Mouse (Mus musculus): Measurements from ENCODE around the gene Fbxw5. TPM values are rescaled to one million over a fixed set of nuclear protein-coding genes. Genes with fewer than 3 reads are reported as not detected.
A peak's percentile ranks its signal among the peaks of the same experiment; 100 is the strongest.
"Not testable (repeated sequence)": the region's sequence is repeated elsewhere in the genome, so short reads cannot be mapped to it uniquely, and the experiment has no call there.

Gene Fbxw5
- polyA plus RNA-seq, 1 experiment from 2014 or later = 105 TPM

GRCm38 (mm10) chr2:25545996-25546810 is 45.7 kb downstream of the Fbxw5 start:
- Histone ChIP-seq H3K4me2 (replicated peaks; ENCODE audit: low read depth, low read length) (peak overlapping the region; percentile 77), H3K9me3 (ENCODE audit: low read length) (no peaks in the 10 kb centered on the region), H3K27ac (ENCODE audit: low read length) (peak overlapping the region; percentile 71), H3K9ac (replicated peaks; ENCODE audit: low read length) (peak overlapping the region; percentile 88), H3K4me1 (ENCODE audit: insufficient read depth, low read length) (peaks cover 24% of the 10 kb centered on the region), H3K4me3 (ENCODE audit: low read length) (peak overlapping the region; percentile 88), H3K36me3 (ENCODE audit: insufficient read depth, low read length) (no peaks in the 10 kb centered on the region), H3K27me3 (ENCODE audit: insufficient read depth, low read length) (no peaks in the 10 kb centered on the region)
- WGBS = 7% methylated on average over 43 of the region's 43 CpGs
- peak; percentile 79 for ATAC-seq (ENCODE audit: low FRiP score, low TSS enrichment)

- H3K27ac ChIP-seq (ENCODE audit: low read length) = peak within 1 kb of the TSS; percentile 71
- WGBS = 3% methylated on average over 48 of the region's 48 CpGs
- peak within 1 kb of the TSS; percentile 77 for H3K4me2 ChIP-seq (replicated peaks; ENCODE audit: low read depth, low read length)
- peak within 1 kb of the TSS; percentile 88 for H3K4me3 ChIP-seq (ENCODE audit: low read length)
- H3K4me1 ChIP-seq (ENCODE audit: insufficient read depth, low read length) = peaks cover 20% of the 10 kb centered on the region
- H3K36me3 ChIP-seq (ENCODE audit: insufficient read depth, low read length) = no peaks in the 10 kb centered on the region
- H3K9ac ChIP-seq (replicated peaks; ENCODE audit: low read length) = peak within 1 kb of the TSS; percentile 88
- ATAC-seq (ENCODE audit: low FRiP score, low TSS enrichment) = peak; percentile 99
- no peaks in the 10 kb centered on the region for H3K9me3 ChIP-seq (ENCODE audit: low read length)
- no peaks in the 10 kb centered on the region for H3K27me3 ChIP-seq (ENCODE audit: insufficient read depth, low read length)
Observed at GRCm38 (mm10) chr2:25546811-25547491, 46.4 kb downstream of the Fbxw5 start, which contains the start of gene Traf2. Gene Traf2, minus strand, starts transcription at chr2:25546940.

- no peak overlapping the region for H3K4me2 ChIP-seq (replicated peaks; ENCODE audit: low read depth, low read length)
- no peaks in the 10 kb centered on the region for H3K9me3 ChIP-seq (ENCODE audit: low read length)
- H3K4me1 ChIP-seq (ENCODE audit: insufficient read depth, low read length) = peaks cover 12% of the 10 kb centered on the region
- 73% methylated on average over 9 of the region's 9 CpGs for WGBS
- H3K9ac ChIP-seq (replicated peaks; ENCODE audit: low read length) = no peak overlapping the region
- no peaks in the 10 kb centered on the region for H3K36me3 ChIP-seq (ENCODE audit: insufficient read depth, low read length)
- no peak overlapping the region for H3K27ac ChIP-seq (ENCODE audit: low read length)
- H3K4me3 ChIP-seq (ENCODE audit: low read length) = no peak overlapping the region
- ATAC-seq (ENCODE audit: low FRiP score, low TSS enrichment) = no peak
- H3K27me3 ChIP-seq (ENCODE audit: insufficient read depth, low read length) = no peaks in the 10 kb centered on the region
Observed at GRCm38 (mm10) chr2:25549021-25549991, 48.8 kb downstream of the Fbxw5 start.

- Histone ChIP-seq H3K27me3 (ENCODE audit: insufficient read depth, low read length) (no peaks in the 10 kb centered on the region), H3K36me3 (ENCODE audit: insufficient read depth, low read length) (no peaks in the 10 kb centered on the region), H3K4me1 (ENCODE audit: insufficient read depth, low read length) (peaks cover 1% of the 10 kb centered on the region), H3K4me3 (ENCODE audit: low read length) (no peak overlapping the region), H3K27ac (ENCODE audit: low read length) (no peak overlapping the region), H3K9me3 (ENCODE audit: low read length) (no peaks in the 10 kb centered on the region), H3K9ac (replicated peaks; ENCODE audit: low read length) (no peak overlapping the region), H3K4me2 (replicated peaks; ENCODE audit: low read depth, low read length) (no peak overlapping the region)
- no peak for ATAC-seq (ENCODE audit: low FRiP score, low TSS enrichment)
- WGBS = 31% methylated on average over 5 of the region's 5 CpGs
Observed at GRCm38 (mm10) chr2:25551186-25551585, 50.6 kb downstream of the Fbxw5 start.

GRCm38 (mm10) chr2:25553171-25553786 is 52.7 kb downstream of the Fbxw5 start:
- H3K4me1 ChIP-seq (ENCODE audit: insufficient read depth, low read length); H3K27me3 ChIP-seq (ENCODE audit: insufficient read depth, low read length); ATAC-seq (ENCODE audit: low FRiP score, low TSS enrichment); H3K9me3 ChIP-seq (ENCODE audit: low read length); H3K4me3 ChIP-seq (ENCODE audit: low read length); H3K36me3 ChIP-seq (ENCODE audit: insufficient read depth, low read length); H3K4me2 ChIP-seq (replicated peaks; ENCODE audit: low read depth, low read length); H3K27ac ChIP-seq (ENCODE audit: low read length); H3K9ac ChIP-seq (replicated peaks; ENCODE audit: low read length): not testable (repeated sequence)
- WGBS = 94% methylated on average over 4 of the region's 4 CpGs

Other genes with a start within 250 kb of the Fbxw5 start
- 24.8 and 25.6 TPM in 2 replicates for gene Tmem203, start 245.3 kb upstream of the Fbxw5 start, polyA plus RNA-seq (2015; fragmentation: Nextera tagmentation; extraction: Ambion mirVana)
- 12.0 and 12.1 TPM in 2 replicates for gene Tprn, start 238.1 kb upstream of the Fbxw5 start, polyA plus RNA-seq (2015; fragmentation: Nextera tagmentation; extraction: Ambion mirVana)
- 209 and 211 TPM in 2 replicates for gene Ssna1, start 228.3 kb upstream of the Fbxw5 start, polyA plus RNA-seq (2015; fragmentation: Nextera tagmentation; extraction: Ambion mirVana)
- 146 and 152 TPM in 2 replicates for gene Anapc2, start 228.3 kb upstream of the Fbxw5 start, polyA plus RNA-seq (2015; fragmentation: Nextera tagmentation; extraction: Ambion mirVana)
- gene Tmem210, start 212.6 kb upstream of the Fbxw5 start, polyA plus RNA-seq (2015; fragmentation: Nextera tagmentation; extraction: Ambion mirVana) = not detected in 2 replicates
- not detected in 2 replicates for gene Lrrc26, start 210.8 kb upstream of the Fbxw5 start, polyA plus RNA-seq (2015; fragmentation: Nextera tagmentation; extraction: Ambion mirVana)
- 0.22 and 0.60 TPM in 2 replicates for gene Grin1, start 181.6 kb upstream of the Fbxw5 start, polyA plus RNA-seq (2015; fragmentation: Nextera tagmentation; extraction: Ambion mirVana)
- gene Man1b1, start 168.4 kb upstream of the Fbxw5 start, polyA plus RNA-seq (2015; fragmentation: Nextera tagmentation; extraction: Ambion mirVana) = 53.7 and 57.5 TPM in 2 replicates
- gene Dpp7, start 144.4 kb upstream of the Fbxw5 start, polyA plus RNA-seq (2015; fragmentation: Nextera tagmentation; extraction: Ambion mirVana) = 32.8 and 33.2 TPM in 2 replicates
- gene Uap1l1, start 135.1 kb upstream of the Fbxw5 start, polyA plus RNA-seq (2015; fragmentation: Nextera tagmentation; extraction: Ambion mirVana) = 38.9 and 49.2 TPM in 2 replicates
- 39.3 and 41.2 TPM in 2 replicates for gene Sapcd2, start 128.4 kb upstream of the Fbxw5 start, polyA plus RNA-seq (2015; fragmentation: Nextera tagmentation; extraction: Ambion mirVana)
- gene Entpd2, start 104.9 kb upstream of the Fbxw5 start, polyA plus RNA-seq (2015; fragmentation: Nextera tagmentation; extraction: Ambion mirVana) = 5.5 and 6.4 TPM in 2 replicates
- 52.4 and 58.3 TPM in 2 replicates for gene Npdc1, start 101.4 kb upstream of the Fbxw5 start, polyA plus RNA-seq (2015; fragmentation: Nextera tagmentation; extraction: Ambion mirVana)
- not detected in 2 replicates for gene Fut7, start 77.5 kb upstream of the Fbxw5 start, polyA plus RNA-seq (2015; fragmentation: Nextera tagmentation; extraction: Ambion mirVana)
- gene Abca2, start 72.0 kb upstream of the Fbxw5 start, polyA plus RNA-seq (2015; fragmentation: Nextera tagmentation; extraction: Ambion mirVana) = 12.7 and 14.3 TPM in 2 replicates
- gene Clic3, start 43.9 kb upstream of the Fbxw5 start, polyA plus RNA-seq (2015; fragmentation: Nextera tagmentation; extraction: Ambion mirVana) = 3.9 and 8.5 TPM in 2 replicates
- 33.8 and 35.9 TPM in 2 replicates for gene Paxx, start 39.7 kb upstream of the Fbxw5 start, polyA plus RNA-seq (2015; fragmentation: Nextera tagmentation; extraction: Ambion mirVana)
- gene Ptgds, start 30.7 kb upstream of the Fbxw5 start, polyA plus RNA-seq (2015; fragmentation: Nextera tagmentation; extraction: Ambion mirVana) = 1.8 and 4.7 TPM in 2 replicates
- gene Lcn12, start 6.8 kb upstream of the Fbxw5 start, polyA plus RNA-seq (2015; fragmentation: Nextera tagmentation; extraction: Ambion mirVana) = not detected in 2 replicates
- gene C8g, start 969 bp downstream of the Fbxw5 start, polyA plus RNA-seq (2015; fragmentation: Nextera tagmentation; extraction: Ambion mirVana) = 9.5 and 9.6 TPM in 2 replicates
- gene Traf2, start 46.2 kb downstream of the Fbxw5 start, polyA plus RNA-seq (2015; fragmentation: Nextera tagmentation; extraction: Ambion mirVana) = 40.6 and 43.6 TPM in 2 replicates
- 372 and 373 TPM in 2 replicates for gene Edf1, start 57.1 kb downstream of the Fbxw5 start, polyA plus RNA-seq (2015; fragmentation: Nextera tagmentation; extraction: Ambion mirVana)
- 12.2 and 14.7 TPM in 2 replicates for gene Mamdc4, start 74.1 kb downstream of the Fbxw5 start, polyA plus RNA-seq (2015; fragmentation: Nextera tagmentation; extraction: Ambion mirVana)
- gene Phpt1, start 74.5 kb downstream of the Fbxw5 start, polyA plus RNA-seq (2015; fragmentation: Nextera tagmentation; extraction: Ambion mirVana) = 193 and 206 TPM in 2 replicates
- 0.18 and 0.22 TPM in 2 replicates for gene Ajm1, start 81.0 kb downstream of the Fbxw5 start, polyA plus RNA-seq (2015; fragmentation: Nextera tagmentation; extraction: Ambion mirVana)
- gene Rabl6, start 107.8 kb downstream of the Fbxw5 start, polyA plus RNA-seq (2015; fragmentation: Nextera tagmentation; extraction: Ambion mirVana) = 69.8 and 73.9 TPM in 2 replicates
- 0.27 and 0.33 TPM in 2 replicates for gene Ccdc183, start 116.9 kb downstream of the Fbxw5 start, polyA plus RNA-seq (2015; fragmentation: Nextera tagmentation; extraction: Ambion mirVana)
- 36.1 and 37.6 TPM in 2 replicates for gene Tmem141, start 121.3 kb downstream of the Fbxw5 start, polyA plus RNA-seq (2015; fragmentation: Nextera tagmentation; extraction: Ambion mirVana)
- 2.6 and 3.2 TPM in 2 replicates for gene Fcna, start 127.3 kb downstream of the Fbxw5 start, polyA plus RNA-seq (2015; fragmentation: Nextera tagmentation; extraction: Ambion mirVana)
- gene Lcn8, start 152.4 kb downstream of the Fbxw5 start, polyA plus RNA-seq (2015; fragmentation: Nextera tagmentation; extraction: Ambion mirVana) = not detected in 2 replicates
- gene Lcn5, start 157.2 kb downstream of the Fbxw5 start, polyA plus RNA-seq (2015; fragmentation: Nextera tagmentation; extraction: Ambion mirVana) = not detected in 2 replicates
- gene Lcn6, start 176.0 kb downstream of the Fbxw5 start, polyA plus RNA-seq (2015; fragmentation: Nextera tagmentation; extraction: Ambion mirVana) = not detected in 2 replicates
- gene Lcn10, start 182.0 kb downstream of the Fbxw5 start, polyA plus RNA-seq (2015; fragmentation: Nextera tagmentation; extraction: Ambion mirVana) = not detected in 2 replicates
- 0.24 TPM in 1 of 2 replicates, not detected in the other for gene Obp2a, start 199.3 kb downstream of the Fbxw5 start, polyA plus RNA-seq (2015; fragmentation: Nextera tagmentation; extraction: Ambion mirVana)
- gene Bmyc, start 206.0 kb downstream of the Fbxw5 start, polyA plus RNA-seq (2015; fragmentation: Nextera tagmentation; extraction: Ambion mirVana) = 89.0 and 91.6 TPM in 2 replicates
- not detected in 2 replicates for gene Obp2b, start 236.3 kb downstream of the Fbxw5 start, polyA plus RNA-seq (2015; fragmentation: Nextera tagmentation; extraction: Ambion mirVana)